Mouse (Mus musculus): ENCODE measurements around the gene Sdhc. TPM values are rescaled to one million over a fixed set of nuclear protein-coding genes. Genes with fewer than 3 reads are reported as not detected.

Sdhc gene
- polyA plus RNA-seq, 1 experiment from 2014 or later, result 301 TPM

- Histone ChIP-seq H3K4me3 (no peak overlapping the region), H3K9me3 (replicated peaks) (no peaks in the 10 kb centered on the region), H3K27me3 (ENCODE audit: low read depth, poor library complexity, severe bottlenecking) (no peaks in the 10 kb centered on the region), H3K4me1 (peaks cover 11% of the 10 kb centered on the region; the same call in 1 of the 2 replicates), H3K27ac (replicated peaks) (no peak overlapping the region), H3K36me3 (peaks cover 2% of the 10 kb centered on the region; the same call in 1 of the 2 replicates)
- WGBS, result 52% methylated on average over 5 of the region's 5 CpGs
- DNase-seq (ENCODE audit: low spot score), result no peak
These were observed 28.6 kb downstream of the Sdhc start for GRCm38 (mm10) chr1:171121839-171122238.

GRCm38 (mm10) chr1:171120893-171121292 lies 29.5 kb downstream of the Sdhc start:
- H3K4me1 ChIP-seq, result peaks cover 11% of the 10 kb centered on the region; the same call in 1 of the 2 replicates
- H3K27ac ChIP-seq (replicated peaks), result no peak overlapping the region
- no peaks in the 10 kb centered on the region for H3K9me3 ChIP-seq (replicated peaks)
- no peaks in the 10 kb centered on the region for H3K36me3 ChIP-seq
- 76% methylated on average over 3 of the region's 3 CpGs for WGBS
- H3K4me3 ChIP-seq, result no peak overlapping the region
- no peaks in the 10 kb centered on the region for H3K27me3 ChIP-seq (ENCODE audit: low read depth, poor library complexity, severe bottlenecking)
- no peak for DNase-seq (ENCODE audit: low spot score)

DNA sequence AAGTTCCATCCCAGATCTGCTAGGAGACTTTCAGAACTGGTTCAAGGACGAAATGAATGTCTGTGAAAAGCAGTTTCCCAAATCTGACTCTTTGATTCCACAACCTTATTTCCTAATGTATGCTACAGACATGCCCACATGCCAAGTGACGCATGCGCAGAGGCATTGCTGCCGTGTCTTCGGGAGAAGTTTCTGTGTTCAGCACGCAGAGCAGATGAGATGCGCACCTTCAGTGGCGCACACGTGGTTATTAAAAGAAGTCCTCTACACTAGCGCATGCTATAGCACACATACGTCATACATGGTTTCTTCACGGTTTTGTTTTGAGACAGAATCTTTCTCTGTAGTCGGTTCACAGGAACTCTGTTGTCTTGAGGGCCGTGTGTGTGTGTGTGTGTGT lies 31.0 kb downstream of the Sdhc start:
- H3K27me3 ChIP-seq (ENCODE audit: low read depth, poor library complexity, severe bottlenecking), result no peaks in the 10 kb centered on the region
- H3K4me1 ChIP-seq, result peaks cover 11% of the 10 kb centered on the region; the same call in 1 of the 2 replicates
- no peak overlapping the region for H3K4me3 ChIP-seq
- no peaks in the 10 kb centered on the region for H3K36me3 ChIP-seq
- no peaks in the 10 kb centered on the region for H3K9me3 ChIP-seq (replicated peaks)
- no peak for DNase-seq (ENCODE audit: low spot score)
- WGBS, result 86% methylated on average over 14 of the region's 14 CpGs
- H3K27ac ChIP-seq (replicated peaks), result no peak overlapping the region

DNA sequence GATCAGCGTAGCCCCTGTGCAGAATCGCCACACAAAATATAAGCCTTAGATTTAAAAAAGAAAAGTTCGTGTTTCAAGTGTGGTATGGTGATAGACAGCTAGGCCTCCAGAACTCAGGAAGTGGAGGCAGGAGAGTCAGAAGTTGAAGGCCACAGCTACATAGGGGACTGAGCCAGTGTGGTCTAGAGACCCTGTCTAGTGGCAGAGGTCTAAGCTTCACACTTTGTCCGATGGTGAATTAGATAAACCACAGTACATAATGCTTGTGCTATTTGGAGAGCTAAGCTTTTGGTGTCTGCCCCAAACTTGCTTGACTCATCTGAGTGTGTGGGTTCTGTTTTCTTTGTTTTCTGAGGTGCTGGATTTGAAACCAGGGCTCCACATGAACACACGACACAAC lies 31.4 kb downstream of the Sdhc start:
- H3K27me3 ChIP-seq (ENCODE audit: low read depth, poor library complexity, severe bottlenecking), result no peaks in the 10 kb centered on the region
- H3K36me3 ChIP-seq, result no peaks in the 10 kb centered on the region
- no peak for DNase-seq (ENCODE audit: low spot score)
- H3K9me3 ChIP-seq (replicated peaks), result no peaks in the 10 kb centered on the region
- H3K27ac ChIP-seq (replicated peaks), result no peak overlapping the region
- H3K4me3 ChIP-seq, result no peak overlapping the region
- peaks cover 15% of the 10 kb centered on the region for H3K4me1 ChIP-seq
- WGBS, result 93% methylated on average over 5 of the region's 5 CpGs

- no peaks in the 10 kb centered on the region for H3K27me3 ChIP-seq (ENCODE audit: low read depth, poor library complexity, severe bottlenecking)
- no peaks in the 10 kb centered on the region for H3K36me3 ChIP-seq
- no peak overlapping the region for H3K4me3 ChIP-seq
- no peak overlapping the region for H3K27ac ChIP-seq (replicated peaks)
- WGBS, result 16% methylated on average over 4 of the region's 4 CpGs
- H3K4me1 ChIP-seq, result peaks cover 22% of the 10 kb centered on the region
- peak; percentile 57 for DNase-seq (ENCODE audit: low spot score)
- no peaks in the 10 kb centered on the region for H3K9me3 ChIP-seq (replicated peaks)
These were observed 32.1 kb downstream of the Sdhc start for GRCm38 (mm10) chr1:171118269-171118684.

GRCm38 (mm10) chr1:171116280-171116679 lies 34.1 kb downstream of the Sdhc start:
- H3K27ac ChIP-seq (replicated peaks), result no peak overlapping the region
- H3K27me3 ChIP-seq (ENCODE audit: low read depth, poor library complexity, severe bottlenecking), result no peaks in the 10 kb centered on the region; the same call in 1 of the 2 replicates
- H3K4me1 ChIP-seq, result peaks cover 22% of the 10 kb centered on the region
- DNase-seq (ENCODE audit: low spot score), result no peak
- H3K4me3 ChIP-seq, result no peak overlapping the region
- H3K9me3 ChIP-seq (replicated peaks), result no peaks in the 10 kb centered on the region
- no peaks in the 10 kb centered on the region for H3K36me3 ChIP-seq
- 78% methylated on average over 4 of the region's 4 CpGs for WGBS

- peak within 1 kb of the TSS; percentile 64 for H3K4me3 ChIP-seq
- H3K27ac ChIP-seq (replicated peaks), result peak within 1 kb of the TSS; percentile 90
- no peaks in the 10 kb centered on the region for H3K36me3 ChIP-seq
- WGBS, result under 1% methylated on average over 24 of the region's 24 CpGs
- H3K4me1 ChIP-seq, result peaks cover 35% of the 10 kb centered on the region
- peaks cover 4% of the 10 kb centered on the region; the same call in 1 of the 2 replicates for H3K27me3 ChIP-seq (ENCODE audit: low read depth, poor library complexity, severe bottlenecking)
- DNase-seq (ENCODE audit: low spot score), result peak; percentile 85
- no peaks in the 10 kb centered on the region for H3K9me3 ChIP-seq (replicated peaks)
These were observed 36.5 kb downstream of the Sdhc start, which contains the start of gene Cfap126 for GRCm38 (mm10) chr1:171113873-171114299. TSS of gene Cfap126 (plus strand) at chr1:171113918.

DNA sequence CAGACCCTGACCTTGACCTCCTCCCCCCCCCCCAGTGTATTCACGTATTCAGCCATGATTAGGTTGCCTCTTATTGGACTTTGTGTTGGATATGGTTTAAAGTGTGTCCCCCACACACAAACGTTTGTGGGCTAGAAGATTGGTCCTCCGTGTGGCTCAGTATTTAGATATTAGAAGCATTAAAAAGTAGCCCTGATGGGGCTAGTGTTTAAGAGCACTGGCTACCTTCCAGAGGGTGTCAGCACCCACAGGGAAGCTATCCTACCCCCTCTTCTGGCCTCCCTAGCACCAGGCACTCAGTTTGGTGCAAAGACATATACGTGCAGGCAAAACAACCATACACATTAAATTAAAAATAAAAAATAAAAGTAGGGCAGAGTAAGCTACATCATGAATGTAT lies 37.4 kb downstream of the Sdhc start:
- no peak for DNase-seq (ENCODE audit: low spot score)
- Histone ChIP-seq H3K4me3 (peak overlapping the region; percentile 64; the same call in 1 of the 2 replicates), H3K36me3 (no peaks in the 10 kb centered on the region), H3K27me3 (ENCODE audit: low read depth, poor library complexity, severe bottlenecking) (peaks cover 6% of the 10 kb centered on the region; the same call in 1 of the 2 replicates), H3K9me3 (replicated peaks) (no peaks in the 10 kb centered on the region), H3K4me1 (peaks cover 35% of the 10 kb centered on the region), H3K27ac (replicated peaks) (no peak overlapping the region)
- 78% methylated on average over 4 of the region's 4 CpGs for WGBS

- H3K27ac ChIP-seq (replicated peaks), result peak overlapping the region; percentile 71
- 4% methylated on average over 15 of the region's 15 CpGs for WGBS
- peak; percentile 70 for DNase-seq (ENCODE audit: low spot score)
These were observed 38.4 kb downstream of the Sdhc start for GRCm38 (mm10) chr1:171111781-171112575.

GRCm38 (mm10) chr1:171111020-171111780 lies 39.2 kb downstream of the Sdhc start:
- peaks cover 6% of the 10 kb centered on the region; the same call in 1 of the 2 replicates for H3K27me3 ChIP-seq (ENCODE audit: low read depth, poor library complexity, severe bottlenecking)
- H3K9me3 ChIP-seq (replicated peaks), result no peaks in the 10 kb centered on the region
- under 1% methylated on average over 38 of the region's 38 CpGs for WGBS
- H3K4me1 ChIP-seq, result peaks cover 35% of the 10 kb centered on the region
- peak overlapping the region; percentile 64 for H3K4me3 ChIP-seq
- H3K27ac ChIP-seq (replicated peaks), result peak overlapping the region; percentile 85
- H3K36me3 ChIP-seq, result no peaks in the 10 kb centered on the region
- DNase-seq (ENCODE audit: low spot score), result peak; percentile 94

More at GRCm38 (mm10) chr1:171111781-171112575, 38.4 kb downstream of the Sdhc start:
- Histone ChIP-seq H3K9me3 (replicated peaks) (no peaks in the 10 kb centered on the region), H3K27me3 (ENCODE audit: low read depth, poor library complexity, severe bottlenecking) (peaks cover 6% of the 10 kb centered on the region; the same call in 1 of the 2 replicates), H3K36me3 (no peaks in the 10 kb centered on the region), H3K4me3 (peak overlapping the region; percentile 64), H3K4me1 (peaks cover 35% of the 10 kb centered on the region)

- WGBS, result 11% methylated on average over 15 of the region's 15 CpGs
- DNase-seq (ENCODE audit: low spot score), result no peak
- Histone ChIP-seq H3K27ac (replicated peaks) (peak overlapping the region; percentile 85), H3K36me3 (no peaks in the 10 kb centered on the region), H3K9me3 (replicated peaks) (no peaks in the 10 kb centered on the region), H3K4me1 (peaks cover 35% of the 10 kb centered on the region), H3K27me3 (ENCODE audit: low read depth, poor library complexity, severe bottlenecking) (peaks cover 6% of the 10 kb centered on the region; the same call in 1 of the 2 replicates), H3K4me3 (peak overlapping the region; percentile 64)
These were observed 39.8 kb downstream of the Sdhc start for GRCm38 (mm10) chr1:171110659-171111019.

- no peak overlapping the region for H3K27ac ChIP-seq (replicated peaks)
- H3K4me3 ChIP-seq, result peak overlapping the region; percentile 14
- 36% methylated on average over 9 of the region's 9 CpGs for WGBS
- no peak for DNase-seq (ENCODE audit: low spot score)
- H3K9me3 ChIP-seq (replicated peaks), result no peaks in the 10 kb centered on the region
- H3K27me3 ChIP-seq (ENCODE audit: low read depth, poor library complexity, severe bottlenecking), result peaks cover 6% of the 10 kb centered on the region; the same call in 1 of the 2 replicates
- H3K4me1 ChIP-seq, result peaks cover 35% of the 10 kb centered on the region
- H3K36me3 ChIP-seq, result no peaks in the 10 kb centered on the region
These were observed 40.8 kb downstream of the Sdhc start for GRCm38 (mm10) chr1:171109620-171110019.

Measured in midbrain, embryonic 10.5 days (tissue).